Mouse (Mus musculus): ENCODE results near the gene P2ry4.

Gene P2ry4

GRCm38 (mm10) chrX:100594791-100595190 is at the start of gene P2ry4:
P2ry4 (minus strand) TSS chrX:100594869.
- CTCF ChIA-PET = no interaction called here

- CTCF ChIA-PET = no interaction called here
Measured at GRCm38 (mm10) chrX:100638477-100638876, 43.8 kb upstream of the P2ry4 start.

- CTCF ChIA-PET = no interaction called here
Measured at GRCm38 (mm10) chrX:100629076-100629475, 34.4 kb upstream of the P2ry4 start.

DNA sequence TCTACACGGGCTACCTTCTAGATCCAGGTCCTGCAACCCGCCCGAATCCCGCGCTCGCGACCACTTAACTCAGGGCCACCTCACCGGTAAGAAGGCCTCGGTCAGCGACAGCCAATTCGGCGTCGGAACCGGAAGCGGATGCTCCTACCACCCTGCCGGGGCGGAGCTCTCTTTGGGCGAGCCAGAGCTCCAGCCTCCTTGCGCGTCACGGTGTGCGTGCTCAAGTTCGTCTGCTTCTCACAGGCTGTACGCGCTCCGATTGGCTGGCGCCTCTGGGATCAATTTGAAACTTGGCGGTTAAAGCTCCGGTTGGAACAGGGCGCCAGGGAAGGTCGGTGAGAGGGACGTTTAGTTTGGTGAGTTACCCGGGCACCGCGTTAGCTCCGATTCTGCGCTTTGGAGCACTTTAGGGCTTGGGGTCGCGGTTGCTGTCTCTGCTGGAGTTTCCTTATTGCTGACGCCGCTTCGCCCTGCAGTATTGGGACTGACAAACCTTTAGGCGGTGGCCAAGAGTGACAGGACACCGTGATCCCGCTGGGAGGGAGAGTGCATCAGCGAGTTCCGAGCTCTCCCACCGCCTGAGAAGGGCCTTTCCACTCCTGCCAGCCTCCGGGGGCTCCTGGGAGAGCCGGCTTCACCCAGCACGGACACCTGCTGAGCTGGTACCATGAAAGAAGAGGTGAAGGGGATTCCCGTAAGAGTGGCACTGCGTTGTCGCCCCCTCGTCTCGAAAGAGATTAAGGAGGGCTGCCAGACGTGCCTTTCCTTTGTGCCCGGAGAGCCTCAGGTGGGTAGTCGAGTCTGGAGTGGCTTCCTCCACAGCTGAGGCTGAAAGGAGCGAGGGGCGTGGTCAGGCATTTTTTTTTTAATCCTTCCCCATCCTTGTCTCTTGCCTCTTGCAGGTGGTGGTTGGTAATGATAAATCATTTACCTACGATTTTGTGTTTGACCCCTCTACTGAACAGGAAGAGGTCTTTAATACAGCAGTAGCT is 31.4 kb upstream of the P2ry4 start, which contains the start of gene Pdzd11:
Gene Pdzd11 (minus strand): TSS at position 767 of the 992 bp plus-strand sequence.
- CTCF ChIA-PET = interaction anchor here (0.5 kb wide), 1 partner anchor 14 kb away, joined by 4 read pairs; no protein-coding TSS in a partner anchor

- CTCF ChIA-PET = no interaction called here
Measured at GRCm38 (mm10) chrX:100625546-100625801, 30.8 kb upstream of the P2ry4 start, which contains the start of gene Kif4. Kif4 (plus strand) TSS chrX:100625737.

DNA sequence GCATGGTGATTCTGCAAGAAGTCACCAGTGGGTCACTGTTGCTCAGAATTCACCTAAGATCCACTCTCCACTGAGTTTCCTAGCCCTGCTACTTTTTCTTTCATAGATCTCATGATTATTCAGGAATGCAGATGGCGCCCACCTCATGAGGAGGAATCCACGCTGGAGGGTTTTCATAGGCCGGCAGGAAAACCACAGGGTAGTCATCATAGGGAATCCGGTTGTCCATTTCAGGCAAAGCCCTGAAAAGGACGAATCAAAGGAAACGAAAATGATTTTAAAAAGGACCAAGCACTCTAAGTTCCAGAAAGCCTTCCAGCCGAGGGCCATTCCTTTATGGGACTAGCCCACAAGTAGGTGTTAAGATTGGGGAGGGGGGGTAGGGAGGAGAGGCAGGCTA is 30.5 kb upstream of the P2ry4 start:
- CTCF ChIA-PET = no interaction called here

GRCm38 (mm10) chrX:100624242-100624641 is 29.6 kb upstream of the P2ry4 start:
- CTCF ChIA-PET = no interaction called here

- CTCF ChIA-PET = no interaction called here
Measured at GRCm38 (mm10) chrX:100621366-100621765, 26.7 kb upstream of the P2ry4 start.

GRCm38 (mm10) chrX:100618488-100618887 is 23.8 kb upstream of the P2ry4 start:
- CTCF ChIA-PET = interaction anchor here (0.7 kb wide), 2 partner anchors 56 to 120 kb away, joined by 3 to 14 read pairs; no protein-coding TSS in a partner anchor

DNA sequence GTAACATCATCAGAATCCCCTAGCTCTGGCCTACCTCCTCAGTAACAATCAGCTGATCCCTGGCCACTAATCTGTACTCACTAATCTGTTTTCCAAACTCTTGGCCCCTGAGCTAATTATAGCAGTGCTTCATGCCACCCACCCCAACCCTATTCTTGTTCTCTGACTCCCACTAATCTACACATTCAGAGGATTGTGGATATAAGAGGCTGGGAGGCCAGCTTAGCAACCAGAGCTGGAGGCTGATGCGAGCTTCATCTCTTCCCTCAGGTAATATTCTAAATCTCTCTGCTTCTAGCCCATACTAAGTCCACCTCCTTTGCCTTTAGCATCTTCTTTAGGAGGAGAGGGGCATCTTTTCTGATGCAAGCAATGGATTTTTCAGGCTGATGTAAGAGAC is 10.6 kb upstream of the P2ry4 start, which contains the start of gene Arr3:
Gene Arr3 (plus strand): TSS at position 184 of the 400 bp plus-strand sequence.
- CTCF ChIA-PET = no interaction called here

DNA sequence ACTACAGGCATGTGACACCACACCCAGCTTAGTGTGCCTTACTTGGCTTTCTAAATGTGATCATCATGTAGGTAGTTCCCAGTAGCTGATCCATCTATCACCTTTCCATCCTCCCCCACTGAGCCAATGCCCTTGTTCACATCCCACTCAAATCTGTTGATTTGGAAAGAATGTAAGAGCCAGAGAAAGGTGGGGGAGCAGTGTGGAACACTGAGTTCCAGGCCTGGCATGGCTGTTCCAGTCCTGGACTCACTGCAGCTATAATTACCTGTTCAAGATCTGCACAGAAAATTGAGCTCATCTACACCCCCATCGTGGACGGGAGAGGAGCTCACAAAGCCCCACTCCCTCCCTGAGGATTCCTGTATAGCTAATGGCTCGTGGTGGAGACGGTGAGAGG is 5.1 kb upstream of the P2ry4 start:
- CTCF ChIA-PET = no interaction called here

DNA sequence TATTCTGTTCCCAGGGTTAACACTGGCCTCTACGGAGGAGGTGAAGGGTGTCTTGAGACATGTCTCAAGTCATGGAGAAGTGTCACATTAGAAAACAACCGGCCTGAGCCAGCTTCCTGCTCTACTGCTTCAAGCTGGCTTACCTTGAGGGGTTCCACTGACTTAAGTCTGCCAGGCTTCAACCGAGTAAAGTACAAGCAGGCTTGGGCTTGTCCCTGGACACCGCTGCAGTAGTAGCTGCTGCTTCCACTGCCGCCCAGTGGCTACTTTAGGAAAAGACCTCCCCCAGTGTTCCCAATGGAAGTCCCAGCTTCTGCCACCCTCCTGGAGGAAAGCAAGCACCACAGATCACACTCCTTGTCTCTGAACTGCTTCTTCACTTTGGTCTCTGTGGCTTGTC is 2.8 kb upstream of the P2ry4 start:
- CTCF ChIA-PET = no interaction called here

DNA sequence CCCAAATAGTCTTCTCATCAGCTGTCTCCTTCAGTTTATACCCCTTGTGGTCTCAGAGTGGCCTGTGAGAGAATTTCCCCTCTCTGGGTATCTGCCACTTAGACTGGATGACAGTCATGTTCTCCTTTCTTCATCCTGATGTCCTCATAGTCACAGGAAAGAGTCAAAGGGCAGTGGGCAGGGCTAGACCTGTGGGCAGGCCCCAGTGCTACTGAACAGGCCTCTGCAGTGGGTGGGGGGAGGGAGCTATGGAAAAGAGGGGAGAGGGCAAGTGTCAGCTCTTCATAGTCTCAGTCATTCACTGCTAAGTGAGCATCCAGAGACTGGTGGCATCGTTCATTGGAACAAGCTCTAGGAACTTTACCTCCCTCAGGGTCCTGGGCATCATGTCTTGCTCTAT is 22.7 kb downstream of the P2ry4 start, which contains the start of gene Awat1:
Gene Awat1 (plus strand): TSS at position 301 of the 400 bp plus-strand sequence.
- CTCF ChIA-PET = no interaction called here

DNA sequence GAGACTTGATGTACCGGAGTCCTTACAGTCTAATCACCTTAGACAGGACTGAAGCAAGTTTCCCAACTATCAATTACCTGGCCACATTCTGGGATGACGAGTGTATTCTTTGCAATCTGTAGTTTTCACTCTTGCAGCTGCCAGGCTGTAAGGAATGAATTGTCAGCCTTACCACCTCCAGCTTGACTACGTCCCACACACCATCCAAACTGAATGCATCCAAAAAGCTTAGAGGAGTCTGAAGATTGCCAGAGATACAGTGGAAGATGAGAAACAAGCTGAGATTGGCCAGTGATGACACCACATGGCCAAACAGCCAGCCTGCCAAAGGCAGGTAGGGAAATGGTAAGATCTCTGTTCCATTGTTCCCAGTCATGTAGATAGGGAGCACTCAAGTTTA is 29.0 kb downstream of the P2ry4 start:
- CTCF ChIA-PET = no interaction called here

DNA sequence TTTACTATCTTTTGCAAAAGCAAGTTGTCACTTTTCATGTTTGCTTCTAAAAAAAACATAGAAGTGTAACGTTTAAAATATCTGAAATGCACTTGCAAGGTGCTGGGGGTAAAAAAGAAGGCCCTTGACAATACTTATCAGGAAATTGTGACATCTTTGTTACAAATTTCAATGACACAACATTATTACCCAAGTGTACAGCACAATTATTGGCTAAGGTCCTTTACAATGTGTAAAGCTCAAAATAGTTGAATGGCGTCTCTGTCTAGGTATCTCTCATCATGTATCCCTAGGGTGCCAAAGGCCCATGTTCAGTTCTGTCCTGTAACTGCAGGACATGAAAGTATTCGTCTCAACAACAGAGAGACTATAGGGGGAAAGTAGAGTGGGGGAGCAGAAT is 38.6 kb downstream of the P2ry4 start:
- CTCF ChIA-PET = no interaction called here
